Mouse (Mus musculus) ES-Bruce4 (cell line): Measurements from ENCODE around the gene Synj1. TPM values are rescaled to one million over a fixed set of nuclear protein-coding genes. Genes with fewer than 3 reads are reported as not detected.

Source experiments
- H3K27ac ChIP-seq: 2 replicates; pipeline ENCODE4 v1.5.1; 2012; ENCODE audit warnings: low read length, inconsistent platforms; ENCODE audit not compliant: insufficient read depth
- H3K27me3 ChIP-seq: 2 replicates; pipeline ENCODE4 v1.6.1; 2012; ENCODE audit warnings: mild to moderate bottlenecking, low read length, inconsistent platforms; ENCODE audit not compliant: control insufficient read depth, poor library complexity, insufficient read depth, severe bottlenecking
- H3K36me3 ChIP-seq: 2 replicates; pipeline ENCODE4 v1.6.1; 2012; ENCODE audit warnings: inconsistent platforms, mild to moderate bottlenecking, low read length, moderate library complexity; ENCODE audit not compliant: control insufficient read depth, poor library complexity, insufficient read depth, severe bottlenecking
- H3K4me1 ChIP-seq: one replicate; pipeline ENCODE4 v1.8.1; 2011; ENCODE audit warnings: low read length; ENCODE audit not compliant: control insufficient read depth, insufficient read depth
- H3K4me3 ChIP-seq: 2 replicates; pipeline ENCODE4 v1.5.1; 2011; ENCODE audit warnings: low read depth, mild to moderate bottlenecking, low read length
- H3K9ac ChIP-seq: 2 replicates; pipeline ENCODE4 v1.6.1; 2012; ENCODE audit warnings: low read depth, mild to moderate bottlenecking, inconsistent platforms; ENCODE audit not compliant: poor library complexity, severe bottlenecking
- H3K9me3 ChIP-seq: replicated peaks from 2 replicates; pipeline ENCODE4 v1.6.1; 2012; ENCODE audit warnings: mild to moderate bottlenecking, low read length, inconsistent platforms; ENCODE audit not compliant: control insufficient read depth, poor library complexity, insufficient read depth, severe bottlenecking
- CTCF ChIP-seq: IDR thresholded peaks from one replicate; pipeline ENCODE4 v1.8.1; 2011; ENCODE audit warnings: low read depth, low read length
- EP300 ChIP-seq: IDR thresholded peaks from 2 replicates; pipeline ENCODE4 v1.6.1; 2011; ENCODE audit warnings: low read depth, low read length; ENCODE audit not compliant: insufficient read depth
- POLR2A ChIP-seq: IDR thresholded peaks from one replicate; pipeline ENCODE4 v1.8.1; 2011; ENCODE audit warnings: low read length; ENCODE audit not compliant: insufficient read depth
- polyA plus RNA-seq: library from polyadenylated mRNA; stranded (reverse); fragments of >200 nt; gene quantifications from 2 replicates; pipeline ENCODE4 v1.2.4, GENCODE M21; 2011; ENCODE audit warnings: low read depth; ENCODE audit not compliant: missing spikeins, insufficient read depth, insufficient read length

Synj1 gene
- polyA plus RNA-seq, 1 experiment: 27.5 TPM

- no peak overlapping the region for H3K4me3 ChIP-seq
- H3K4me1 ChIP-seq: peaks cover 1% of the 10 kb centered on the region
- no peak overlapping the region for H3K9ac ChIP-seq
- H3K27ac ChIP-seq: no peak overlapping the region
- H3K27me3 ChIP-seq: no peaks in the 10 kb centered on the region
- H3K9me3 ChIP-seq: no peaks in the 10 kb centered on the region
- TF ChIP-seq POLR2A: no peak
- no peak for TF ChIP-seq CTCF
- no peak for TF ChIP-seq EP300
- peaks cover 51% of the 10 kb centered on the region for H3K36me3 ChIP-seq
Measured at GRCm38 (mm10) chr16:91030751-91031150, 19.6 kb upstream of the Synj1 start.

DNA sequence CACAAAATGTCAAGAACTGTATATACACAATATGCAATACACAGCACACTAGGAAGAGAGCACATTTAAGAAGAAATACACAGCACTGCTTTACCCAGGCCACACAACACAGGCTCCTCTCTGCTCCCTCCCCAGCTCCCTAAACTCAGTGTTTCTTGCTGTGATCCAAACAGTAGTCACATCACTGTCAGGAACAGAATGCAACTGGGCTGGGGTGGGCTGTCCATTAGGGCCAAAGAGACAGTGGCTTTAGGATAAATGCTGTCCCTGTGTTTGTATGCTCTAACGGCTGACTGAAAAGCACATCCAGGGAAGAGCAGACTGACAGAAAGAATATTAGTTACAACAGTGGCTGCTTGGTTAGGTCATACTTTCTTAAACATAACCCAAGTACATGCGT, 18.8 kb upstream of the Synj1 start:
- no peak for TF ChIP-seq EP300
- TF ChIP-seq POLR2A: no peak
- no peak for TF ChIP-seq CTCF
- Histone ChIP-seq H3K27ac (no peak overlapping the region), H3K9ac (no peak overlapping the region), H3K4me3 (no peak overlapping the region), H3K9me3 (no peaks in the 10 kb centered on the region), H3K36me3 (peaks cover 53% of the 10 kb centered on the region), H3K4me1 (peaks cover 1% of the 10 kb centered on the region), H3K27me3 (no peaks in the 10 kb centered on the region)

DNA sequence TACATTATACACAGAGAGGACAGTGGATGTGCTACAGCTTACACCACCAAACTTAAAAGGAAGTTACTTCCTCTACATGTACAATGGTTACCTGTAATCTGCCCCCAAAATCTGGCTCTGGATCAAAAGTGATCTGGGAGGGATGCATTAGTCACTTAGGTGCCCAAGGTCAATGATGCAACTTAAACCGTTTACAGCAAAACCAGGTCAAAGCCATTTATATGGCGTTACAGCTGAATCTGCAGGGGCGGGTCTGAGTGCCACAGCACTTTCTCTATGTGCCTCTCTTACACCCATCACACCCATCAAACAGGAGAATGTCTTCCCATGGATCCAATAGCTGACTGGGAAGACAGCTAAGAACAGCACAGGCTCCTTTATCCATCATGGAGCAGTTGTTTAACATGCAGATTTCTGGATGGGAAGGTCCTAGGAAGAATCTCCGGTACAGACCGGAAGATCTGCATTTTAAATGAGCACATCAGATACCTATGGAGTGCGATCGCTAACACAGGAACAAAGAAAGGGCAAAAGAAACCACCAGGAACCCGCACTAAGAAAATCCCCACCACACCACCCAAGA, 18.1 kb upstream of the Synj1 start:
- Histone ChIP-seq H3K4me3 (no peak overlapping the region), H3K36me3 (peaks cover 52% of the 10 kb centered on the region), H3K9ac (no peak overlapping the region), H3K4me1 (peaks cover 1% of the 10 kb centered on the region), H3K9me3 (no peaks in the 10 kb centered on the region), H3K27ac (peak overlapping the region; percentile 56), H3K27me3 (no peaks in the 10 kb centered on the region)
- TF ChIP-seq EP300 (no peak), POLR2A (no peak), CTCF (no peak)

DNA sequence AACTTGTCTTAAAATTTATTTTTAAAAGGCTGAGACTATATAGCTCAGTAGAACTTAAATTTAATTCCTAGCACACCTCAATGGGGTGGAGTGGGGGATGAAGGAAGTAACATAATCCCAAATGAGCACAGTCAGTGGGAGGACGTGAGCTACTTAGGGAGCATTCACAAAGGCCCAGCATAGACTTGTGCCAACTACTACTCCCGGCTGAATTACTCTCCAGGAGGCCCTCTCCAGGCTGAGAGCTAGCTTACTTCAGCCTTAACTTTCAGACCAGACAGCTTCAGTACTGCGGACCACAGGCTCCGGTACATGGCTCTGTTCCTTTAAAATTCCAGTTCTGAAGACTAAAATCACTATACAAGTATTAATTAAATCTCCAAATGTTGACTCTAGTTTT, 15.2 kb upstream of the Synj1 start:
- no peak for TF ChIP-seq POLR2A
- no peak for TF ChIP-seq EP300
- no peak for TF ChIP-seq CTCF
- Histone ChIP-seq H3K9ac (no peak overlapping the region), H3K27me3 (no peaks in the 10 kb centered on the region), H3K27ac (no peak overlapping the region), H3K4me1 (peaks cover 1% of the 10 kb centered on the region), H3K4me3 (no peak overlapping the region), H3K36me3 (peaks cover 51% of the 10 kb centered on the region), H3K9me3 (no peaks in the 10 kb centered on the region)

DNA sequence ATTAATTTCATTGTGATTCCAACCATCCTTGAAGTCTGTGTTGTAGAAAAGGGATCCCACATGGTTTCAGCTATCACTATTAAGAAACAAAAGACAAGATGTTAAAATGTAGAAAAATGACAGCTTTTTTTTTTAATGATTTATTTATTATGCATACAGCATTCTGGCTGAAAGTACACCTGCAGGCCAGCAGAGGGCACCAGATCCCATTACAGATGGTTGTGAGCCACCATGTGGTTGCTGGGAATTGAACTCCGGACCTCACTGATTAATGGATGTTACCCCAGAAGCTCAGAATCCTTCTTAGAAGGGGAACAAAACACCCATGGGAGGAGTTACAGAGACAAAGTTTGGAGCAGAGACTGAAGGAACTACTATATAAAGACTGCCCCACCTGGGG, 12.3 kb upstream of the Synj1 start:
- no peaks in the 10 kb centered on the region for H3K9me3 ChIP-seq

GRCm38 (mm10) chr16:91020842-91021483, 9.9 kb upstream of the Synj1 start:
- Histone ChIP-seq H3K4me1 (peaks cover 2% of the 10 kb centered on the region), H3K4me3 (no peak overlapping the region), H3K9ac (no peak overlapping the region), H3K27ac (peak overlapping the region; percentile 27), H3K36me3 (peaks cover 36% of the 10 kb centered on the region), H3K27me3 (no peaks in the 10 kb centered on the region), H3K9me3 (no peaks in the 10 kb centered on the region)
- TF ChIP-seq EP300: no peak

More for the DNA sequence above, 12.3 kb upstream of the Synj1 start:
- H3K27me3 ChIP-seq: no peaks in the 10 kb centered on the region
- H3K9ac ChIP-seq: no peak overlapping the region
- peaks cover 2% of the 10 kb centered on the region for H3K4me1 ChIP-seq
- H3K27ac ChIP-seq: no peak overlapping the region
- H3K4me3 ChIP-seq: no peak overlapping the region
- peaks cover 47% of the 10 kb centered on the region for H3K36me3 ChIP-seq
- no peak for TF ChIP-seq EP300
- TF ChIP-seq CTCF: peak; percentile 59
